Mouse (Mus musculus) liver, postnatal 0 days (tissue): ENCODE measurements at regions not wholly inside any gene's neighbourhood (a gene's known extent, or its start where the extent isn't known, plus 50 kb on each side); places are given as distances from the start of the nearest gene placed in this dataset.

Experiments used
- ATAC-seq: fragments of 200-750 bp; cut with Nextera tagmentation; 2 replicates; pipeline ENCODE4 v1.8.0; 2017; ENCODE audit warnings: mild to moderate bottlenecking, moderate library complexity
- DNase-seq: peaks from one replicate; pipeline ENCODE4 v3.0.0-alpha.2; 2016
- H3K27ac ChIP-seq: fragments of 300-500 bp; sonication (generic); 2 replicates; pipeline ENCODE4 v1.5.1; 2014; ENCODE audit warnings: antibody characterized with exemption, moderate library complexity, mild to moderate bottlenecking, low read depth
- H3K27me3 ChIP-seq: fragments of 300-500 bp; sonication (generic); 2 replicates; pipeline ENCODE4 v1.6.1; 2014; ENCODE audit warnings: low read length, control low read depth, mixed read lengths; ENCODE audit not compliant: insufficient read depth
- H3K36me3 ChIP-seq: fragments of 300-500 bp; sonication (generic); replicated peaks from 2 replicates; pipeline ENCODE4 v1.6.1; 2014; ENCODE audit warnings: mild to moderate bottlenecking, control low read depth, low read length, moderate library complexity, mixed read lengths; ENCODE audit not compliant: insufficient read depth
- H3K4me1 ChIP-seq: fragments of 300-500 bp; sonication (generic); 2 replicates; pipeline ENCODE4 v1.6.1; 2014; ENCODE audit warnings: antibody characterized with exemption, mild to moderate bottlenecking, control low read depth; ENCODE audit not compliant: insufficient read depth
- H3K4me2 ChIP-seq: fragments of 300-500 bp; sonication (generic); 2 replicates; pipeline ENCODE4 v1.6.1; 2014; ENCODE audit warnings: low read depth, mild to moderate bottlenecking, low read length, moderate library complexity, mixed read lengths
- H3K4me3 ChIP-seq: fragments of 300-500 bp; sonication (generic); 2 replicates; pipeline ENCODE4 v1.5.1; 2014; ENCODE audit warnings: low read depth, low read length
- H3K9ac ChIP-seq: fragments of 300-500 bp; sonication (generic); replicated peaks from 2 replicates; pipeline ENCODE4 v1.6.1; 2014; ENCODE audit warnings: mild to moderate bottlenecking, moderate library complexity
- H3K9me3 ChIP-seq: fragments of 300-500 bp; sonication (generic); 2 replicates; pipeline ENCODE4 v1.6.1; 2016; ENCODE audit warnings: mild to moderate bottlenecking, control low read depth, low read length, mixed read lengths
- CTCF ChIP-seq: sonication (generic); IDR thresholded peaks from 2 replicates; pipeline ENCODE4 v1.5.1; 2016; ENCODE audit warnings: antibody characterized with exemption, low read depth
- EP300 ChIP-seq: IDR thresholded peaks from 2 replicates; pipeline ENCODE4 v1.6.1; 2016; ENCODE audit warnings: antibody characterized with exemption, low read depth, mild to moderate bottlenecking
- WGBS: fragments of 180-500 bp; shearing (Covaris S2); extraction: QIAGEN DNeasy Blood & Tissue Kit; methylation state at CpG from one replicate; pipeline ENCODE4 v1.1.7; 2014; ENCODE audit not compliant: insufficient replicate concordance; 5-methylcytosine and 5-hydroxymethylcytosine counted together

DNA sequence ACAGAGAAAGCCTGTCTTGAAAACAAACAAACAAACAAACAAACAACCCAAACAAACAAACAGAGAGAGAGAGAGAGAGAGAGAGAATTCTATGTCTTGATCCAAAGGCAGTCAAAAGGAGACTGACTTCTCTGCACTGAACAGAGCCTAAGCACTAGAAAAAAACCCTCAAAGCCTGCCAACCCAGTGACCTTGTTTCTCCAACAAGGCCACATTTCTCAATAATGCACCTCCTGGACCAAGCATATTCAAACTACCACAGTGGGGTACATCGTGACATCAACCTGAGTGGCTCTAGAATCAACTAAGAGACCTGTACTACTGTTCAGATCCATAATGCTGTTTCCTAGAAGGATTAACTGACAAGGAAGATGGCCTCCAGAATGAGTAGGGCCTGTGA is 969.0 kb upstream of the Lcorl start:
- H3K27me3 ChIP-seq = no peaks in the 10 kb centered on the region
- no peak overlapping the region for H3K4me2 ChIP-seq
- no peak overlapping the region for H3K27ac ChIP-seq
- no peaks in the 10 kb centered on the region for H3K36me3 ChIP-seq
- no peaks in the 10 kb centered on the region for H3K9me3 ChIP-seq
- no peaks in the 10 kb centered on the region for H3K4me1 ChIP-seq
- no peak overlapping the region for H3K9ac ChIP-seq
- ATAC-seq = no peak
- H3K4me3 ChIP-seq = no peak overlapping the region
- 53% methylated on average over 1 of the region's 1 CpGs for WGBS
- no peak for TF ChIP-seq CTCF
- TF ChIP-seq EP300 = no peak
- no peak for DNase-seq

DNA sequence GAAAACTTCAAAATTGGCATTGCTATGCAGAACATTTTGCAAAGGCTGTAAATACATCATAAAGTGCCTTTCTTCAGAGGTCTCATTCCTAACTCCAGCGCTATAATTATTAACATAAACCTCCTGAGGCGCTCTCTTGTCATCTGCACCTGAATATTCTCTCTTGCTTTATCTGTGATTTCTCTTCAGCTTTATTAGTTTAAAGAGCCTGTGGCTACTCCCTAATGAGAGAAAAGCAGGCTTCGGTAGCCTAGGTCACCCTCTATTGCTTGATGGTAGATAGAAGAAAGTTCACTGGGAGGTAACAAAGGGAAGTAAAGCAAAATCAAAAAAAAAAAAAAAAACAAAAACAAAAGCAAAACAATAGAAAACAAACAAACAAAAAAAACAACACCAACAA is 967.5 kb upstream of the Lcorl start:
- ATAC-seq (no peak), DNase-seq (no peak)
- Histone ChIP-seq H3K36me3 (no peaks in the 10 kb centered on the region), H3K27me3 (no peaks in the 10 kb centered on the region), H3K9me3 (no peaks in the 10 kb centered on the region), H3K4me1 (no peaks in the 10 kb centered on the region), H3K4me3 (no peak overlapping the region), H3K9ac (no peak overlapping the region), H3K4me2 (no peak overlapping the region), H3K27ac (no peak overlapping the region)
- WGBS = 84% methylated on average over 3 of the region's 3 CpGs
- TF ChIP-seq CTCF (no peak), EP300 (no peak)

DNA sequence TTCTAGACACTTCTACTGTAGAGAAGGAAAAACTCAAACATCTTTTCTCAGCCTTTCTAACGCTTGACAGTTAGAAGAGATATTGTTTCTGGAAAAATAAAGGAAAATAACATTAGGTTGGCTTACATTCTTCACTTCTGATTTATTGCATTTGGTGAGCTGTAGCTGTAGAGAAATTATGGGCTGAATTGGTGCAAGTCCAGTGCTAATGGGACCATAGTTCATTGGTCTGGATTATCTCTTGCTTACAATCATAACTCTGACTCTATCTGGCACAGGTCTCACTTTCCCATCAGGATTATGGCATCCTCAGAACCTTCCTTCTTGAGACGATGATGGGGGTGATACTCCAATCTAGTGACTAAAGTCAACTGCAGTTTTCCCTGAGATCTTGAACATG is 937.7 kb upstream of the Lcorl start:
- 79% methylated on average over 2 of the region's 2 CpGs for WGBS
- H3K36me3 ChIP-seq = no peaks in the 10 kb centered on the region
- TF ChIP-seq EP300 = no peak
- no peak for TF ChIP-seq CTCF
- H3K27me3 ChIP-seq = no peaks in the 10 kb centered on the region
- H3K4me1 ChIP-seq = no peaks in the 10 kb centered on the region
- H3K27ac ChIP-seq = no peak overlapping the region
- ATAC-seq (no peak), DNase-seq (no peak)
- H3K4me3 ChIP-seq = no peak overlapping the region
- no peak overlapping the region for H3K9ac ChIP-seq
- H3K9me3 ChIP-seq = no peaks in the 10 kb centered on the region
- H3K4me2 ChIP-seq = no peak overlapping the region

DNA sequence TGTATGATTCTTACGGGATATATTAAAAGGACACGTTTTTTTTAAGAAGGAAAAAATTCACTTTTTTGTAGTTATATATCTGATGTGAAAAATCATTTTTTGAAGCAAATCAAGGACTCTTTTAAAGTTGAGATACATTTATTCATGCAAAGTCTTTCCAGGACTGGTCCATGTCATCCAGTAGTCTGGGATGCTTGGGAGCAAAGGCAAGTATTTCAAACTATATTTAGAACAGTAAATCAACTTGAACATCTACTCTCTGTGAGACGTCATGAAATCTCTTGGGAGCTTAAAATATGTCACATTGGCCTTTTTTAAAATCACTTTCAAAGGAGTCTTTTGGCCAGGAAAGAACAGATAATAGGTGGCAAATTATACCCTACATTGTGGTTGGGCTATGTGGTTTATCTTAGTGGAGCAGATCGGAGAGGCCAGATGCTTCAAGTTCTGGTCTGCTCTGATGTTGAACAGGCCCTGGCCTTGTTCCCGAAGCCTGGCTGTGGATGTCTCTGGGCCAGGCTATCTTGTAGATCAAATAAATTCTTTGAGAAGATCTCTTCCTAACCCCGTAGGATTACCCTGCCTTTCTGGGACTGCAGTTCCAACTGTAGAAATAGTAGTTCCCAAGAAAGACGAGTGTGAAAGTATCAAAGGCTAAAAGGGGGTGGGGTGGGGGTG is 936.8 kb upstream of the Lcorl start:
- Histone ChIP-seq H3K27me3 (no peaks in the 10 kb centered on the region), H3K4me3 (no peak overlapping the region), H3K36me3 (no peaks in the 10 kb centered on the region), H3K27ac (no peak overlapping the region), H3K4me2 (no peak overlapping the region), H3K9ac (no peak overlapping the region), H3K4me1 (no peaks in the 10 kb centered on the region), H3K9me3 (no peaks in the 10 kb centered on the region)
- no peak for ATAC-seq
- DNase-seq = no peak
- no peak for TF ChIP-seq EP300
- no peak for TF ChIP-seq CTCF
- 62% methylated on average over 7 of the region's 7 CpGs for WGBS

DNA sequence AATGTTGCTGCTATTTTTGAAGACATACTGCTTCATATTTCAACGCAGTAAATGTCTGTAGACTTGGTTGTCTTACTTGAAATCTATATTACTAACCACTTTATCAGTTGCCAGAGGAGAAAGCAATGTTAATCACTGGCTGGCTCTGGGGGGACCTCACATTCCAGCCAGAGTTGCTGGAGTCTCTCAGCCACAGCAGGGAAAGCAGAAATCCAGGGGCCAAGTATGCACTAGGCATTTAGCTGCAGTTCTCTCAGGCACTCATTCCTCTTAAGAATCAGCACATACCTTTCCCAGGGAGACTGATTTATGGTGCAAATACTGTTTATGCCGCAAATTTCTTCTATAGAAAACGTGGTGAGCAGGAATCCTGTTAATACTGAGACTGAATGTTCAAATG is 933.6 kb upstream of the Lcorl start:
- WGBS = 49% methylated on average over 3 of the region's 3 CpGs
- DNase-seq (no peak), ATAC-seq (no peak)

DNA sequence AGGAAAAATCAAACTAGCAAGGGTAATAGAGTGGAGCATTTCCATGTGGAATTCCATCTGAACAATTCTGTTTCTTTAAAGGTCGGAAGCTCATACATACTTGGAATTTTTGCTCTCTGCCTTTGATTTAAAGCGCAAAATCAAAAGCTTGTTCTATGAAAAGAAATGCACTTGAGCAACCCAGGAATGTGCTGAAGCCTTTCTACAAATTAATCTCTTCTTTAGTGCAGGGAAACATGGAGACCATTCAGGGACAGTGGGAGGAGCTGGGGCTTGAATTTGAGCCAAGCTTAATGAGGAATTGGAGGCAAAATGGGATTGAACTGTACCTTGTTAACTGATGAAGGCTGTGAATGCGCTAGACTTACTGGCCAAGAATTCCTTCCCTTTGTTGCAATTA is 933.1 kb upstream of the Lcorl start:
- no peaks in the 10 kb centered on the region for H3K4me1 ChIP-seq
- H3K9me3 ChIP-seq = no peaks in the 10 kb centered on the region
- no peaks in the 10 kb centered on the region for H3K36me3 ChIP-seq
- no peak overlapping the region for H3K4me3 ChIP-seq
- WGBS = 77% methylated on average over 3 of the region's 3 CpGs
- H3K4me2 ChIP-seq = no peak overlapping the region
- ATAC-seq (no peak), DNase-seq (no peak)
- H3K27ac ChIP-seq = no peak overlapping the region
- no peak overlapping the region for H3K9ac ChIP-seq
- TF ChIP-seq CTCF (no peak), EP300 (no peak)
- H3K27me3 ChIP-seq = no peaks in the 10 kb centered on the region

More for the DNA sequence above, 933.6 kb upstream of the Lcorl start:
- no peak for TF ChIP-seq CTCF
- no peak for TF ChIP-seq EP300
- no peak overlapping the region for H3K9ac ChIP-seq
- no peaks in the 10 kb centered on the region for H3K4me1 ChIP-seq
- H3K27ac ChIP-seq = no peak overlapping the region
- no peak overlapping the region for H3K4me3 ChIP-seq
- H3K9me3 ChIP-seq = no peaks in the 10 kb centered on the region
- H3K4me2 ChIP-seq = no peak overlapping the region
- no peaks in the 10 kb centered on the region for H3K27me3 ChIP-seq
- no peaks in the 10 kb centered on the region for H3K36me3 ChIP-seq

DNA sequence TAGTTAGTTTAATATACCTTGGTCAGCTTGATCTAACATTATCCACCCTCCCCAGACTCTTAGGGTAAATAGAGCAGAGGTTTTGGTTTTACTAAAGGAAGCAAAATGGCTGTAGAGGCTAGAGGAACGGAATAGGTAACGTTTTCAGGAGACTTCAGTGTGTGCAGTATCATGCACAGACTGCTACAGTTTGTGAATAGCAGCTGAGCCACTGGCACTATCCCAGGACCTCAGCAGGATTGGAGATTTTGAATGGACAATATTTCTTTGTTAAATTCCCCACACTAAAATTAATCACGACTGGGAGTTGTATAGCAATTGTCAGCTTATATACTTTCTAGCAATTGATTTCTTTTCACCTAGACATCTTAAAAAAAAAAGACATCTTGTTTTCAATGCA is 929.7 kb upstream of the Lcorl start:
- WGBS = 74% methylated on average over 3 of the region's 3 CpGs
- H3K4me1 ChIP-seq = no peaks in the 10 kb centered on the region
- TF ChIP-seq EP300 (no peak), CTCF (no peak)
- no peak overlapping the region for H3K27ac ChIP-seq
- no peaks in the 10 kb centered on the region for H3K27me3 ChIP-seq
- DNase-seq (no peak), ATAC-seq (no peak)
- no peak overlapping the region for H3K4me3 ChIP-seq
- H3K36me3 ChIP-seq = no peaks in the 10 kb centered on the region
- H3K4me2 ChIP-seq = no peak overlapping the region
- H3K9ac ChIP-seq = no peak overlapping the region
- no peaks in the 10 kb centered on the region for H3K9me3 ChIP-seq
